Mouse (Mus musculus) myocyte (in vitro differentiated cells): Measurements from ENCODE around the gene Bpifa2.

Experiments
- CEBPB ChIP-seq: IDR thresholded peaks from 2 replicates; pipeline ENCODE4 v1.6.1; 2011; ENCODE audit warnings: mild to moderate bottlenecking, moderate library complexity; ENCODE audit not compliant: poor library complexity, insufficient read depth, severe bottlenecking
- E2F4 ChIP-seq: IDR thresholded peaks from one replicate; pipeline ENCODE4 v1.6.1; 2011; ENCODE audit warnings: mild to moderate bottlenecking, control low read depth, moderate library complexity; ENCODE audit not compliant: insufficient read depth
- MAX ChIP-seq: IDR thresholded peaks from one replicate; pipeline ENCODE4 v1.6.1; 2011; ENCODE audit warnings: low read depth, mild to moderate bottlenecking, control low read depth
- MYOD1 ChIP-seq, 3 experiments: IDR thresholded peaks; one replicate each; pipeline ENCODE4 v1.6.1; 2011; ENCODE audit warnings: control low read depth in 2 of 3, low read depth in 2 of 3, mild to moderate bottlenecking in 2 of 3, moderate library complexity in 1 of 3; ENCODE audit not compliant: insufficient read length in 2 of 3, control insufficient read depth in 1 of 3
- MYOG ChIP-seq, 3 experiments: IDR thresholded peaks; one replicate each; pipeline ENCODE4 v1.6.1; 2011; ENCODE audit warnings: control low read depth in 2 of 3, low read depth in 2 of 3, mild to moderate bottlenecking in 2 of 3; ENCODE audit not compliant: insufficient read length in 2 of 3, control insufficient read depth in 1 of 3, insufficient read depth in 1 of 3
- POLR2A ChIP-seq: IDR thresholded peaks from one replicate; pipeline ENCODE4 v1.6.1; 2011; ENCODE audit warnings: low read depth, mild to moderate bottlenecking, control low read depth, moderate library complexity; ENCODE audit not compliant: insufficient read length
- POLR2AphosphoS2 ChIP-seq: IDR thresholded peaks from one replicate; pipeline ENCODE4 v1.6.1; 2011; ENCODE audit warnings: low read depth, control low read depth; ENCODE audit not compliant: insufficient read length
- REST ChIP-seq: IDR thresholded peaks from one replicate; pipeline ENCODE4 v1.6.1; 2011; ENCODE audit warnings: mild to moderate bottlenecking, control low read depth, moderate library complexity; ENCODE audit not compliant: insufficient read depth, insufficient read length
- SRF ChIP-seq: IDR thresholded peaks from one replicate; pipeline ENCODE4 v1.6.1; 2011; ENCODE audit warnings: low read depth; ENCODE audit not compliant: control insufficient read depth, insufficient read length
- TCF12 ChIP-seq: IDR thresholded peaks from one replicate; pipeline ENCODE4 v1.6.1; 2011; ENCODE audit warnings: mild to moderate bottlenecking, control low read depth; ENCODE audit not compliant: poor library complexity, insufficient read depth, severe bottlenecking
- TCF3 ChIP-seq: IDR thresholded peaks from one replicate; pipeline ENCODE4 v1.6.1; 2011; ENCODE audit warnings: low read depth, control low read depth; ENCODE audit not compliant: insufficient read length
- USF1 ChIP-seq: IDR thresholded peaks from one replicate; pipeline ENCODE4 v1.6.1; 2011; ENCODE audit warnings: low read depth, mild to moderate bottlenecking, control low read depth, moderate library complexity

- TF ChIP-seq POLR2A (no peak), CEBPB (no peak), E2F4 (no peak), USF1 (no peak), MAX (no peak), TCF12 (no peak), MYOG (IDR thresholded peaks at IDR 0.05; ENCODE audit: control insufficient read depth in 1 of 3, insufficient read depth in 1 of 3, insufficient read length in 2 of 3, low read depth in 2 of 3) (no peak), SRF (no peak), TCF3 (no peak), POLR2AphosphoS2 (no peak), REST (no peak), MYOD1 (IDR thresholded peaks at IDR 0.05; ENCODE audit: control insufficient read depth in 1 of 3, insufficient read length in 2 of 3, low read depth in 2 of 3) (no peak)
These were observed 7.0 kb upstream of the Bpifa2 start for GRCm38 (mm10) chr2:154001056-154001455.
